Mouse (Mus musculus): ENCODE measurements around the gene Bspry.
"Not testable (repeated sequence)": the region's sequence is repeated elsewhere in the genome, so short reads cannot be mapped to it uniquely, and the experiment has no call there.

The Bspry gene

DNA sequence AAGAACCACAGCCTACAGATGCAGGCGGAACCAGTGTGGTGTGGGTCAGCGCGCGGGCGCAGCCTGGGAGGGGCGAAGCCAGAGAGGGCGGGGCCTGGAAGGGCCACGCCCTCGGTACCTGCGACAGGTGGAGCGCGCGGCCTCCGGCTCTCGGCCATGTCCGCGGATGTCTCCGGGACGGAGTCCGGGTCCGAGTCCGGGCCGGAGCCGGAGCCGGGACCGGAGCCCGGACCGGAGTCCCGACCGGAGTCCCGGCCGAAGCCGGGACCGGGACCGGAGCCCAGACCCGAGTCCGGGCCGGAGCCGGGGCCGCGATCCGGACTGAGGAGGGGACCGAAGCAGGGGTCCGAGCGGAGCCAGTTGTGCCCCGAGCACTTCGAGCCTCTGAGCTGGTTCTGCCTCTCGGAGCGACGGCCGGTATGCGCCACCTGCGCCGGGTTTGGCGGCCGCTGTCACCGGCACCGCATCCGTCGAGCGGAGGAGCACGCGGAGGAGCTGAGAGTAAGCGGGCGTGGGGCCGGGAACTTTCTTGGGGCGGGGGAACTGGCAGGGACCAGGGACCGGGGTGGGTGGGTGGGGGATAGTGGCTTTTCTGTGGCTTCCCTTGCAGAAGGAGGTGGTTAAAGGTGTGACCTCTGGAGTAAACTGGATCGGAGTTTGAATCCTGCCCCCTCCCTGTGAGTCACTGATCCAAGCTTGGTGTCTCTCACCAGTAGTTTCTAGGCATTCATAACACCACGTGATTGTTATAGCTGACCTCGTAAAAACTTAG lies at the start of gene Bspry:
Bspry (plus strand) TSS at position 117 of the 772 bp plus-strand sequence.
- peak; percentile 61 for DNase-seq (ENCODE audit: extremely low spot score)

DNA sequence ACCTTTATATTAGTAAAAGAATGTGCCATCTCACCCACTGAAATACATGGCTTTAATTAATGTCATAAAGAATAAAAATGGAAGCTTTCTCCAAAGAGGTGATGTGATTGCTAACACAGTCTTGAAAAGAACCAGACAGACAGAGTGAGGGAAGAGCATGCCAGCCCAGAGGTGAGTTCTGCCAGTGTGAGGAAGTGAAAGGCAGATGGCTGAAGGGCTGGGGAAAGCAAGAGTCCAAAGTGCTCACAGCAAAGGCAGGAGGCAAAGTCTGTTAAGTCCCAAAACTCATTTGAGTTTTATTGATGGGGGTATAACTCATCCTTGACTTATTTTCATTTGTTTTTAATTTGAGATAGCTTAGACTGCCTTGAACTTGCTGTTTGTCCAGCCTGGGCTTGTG lies 49.2 kb upstream of the Bspry start:
- DNase-seq (ENCODE audit: extremely low spot score): no peak

DNA sequence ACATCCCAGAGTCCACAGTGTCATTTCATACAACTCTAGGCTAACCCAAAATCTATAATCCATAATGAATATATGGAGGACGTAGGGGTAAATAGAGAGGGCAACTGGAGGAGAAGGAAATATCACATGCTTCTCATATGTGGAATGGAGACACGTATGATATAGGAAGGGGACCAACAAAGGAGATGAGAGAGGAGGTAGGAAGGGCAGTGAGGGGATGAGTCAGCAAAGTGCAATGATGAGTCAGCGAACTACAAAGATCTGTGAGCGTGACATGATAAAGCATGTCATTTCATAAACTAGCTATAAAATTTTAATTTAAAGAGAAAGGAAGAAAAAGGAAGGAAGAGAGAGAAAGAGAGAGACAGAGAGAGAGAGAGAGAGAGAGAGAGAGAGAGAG lies 48.3 kb upstream of the Bspry start:
- no peak for DNase-seq (ENCODE audit: extremely low spot score)

DNA sequence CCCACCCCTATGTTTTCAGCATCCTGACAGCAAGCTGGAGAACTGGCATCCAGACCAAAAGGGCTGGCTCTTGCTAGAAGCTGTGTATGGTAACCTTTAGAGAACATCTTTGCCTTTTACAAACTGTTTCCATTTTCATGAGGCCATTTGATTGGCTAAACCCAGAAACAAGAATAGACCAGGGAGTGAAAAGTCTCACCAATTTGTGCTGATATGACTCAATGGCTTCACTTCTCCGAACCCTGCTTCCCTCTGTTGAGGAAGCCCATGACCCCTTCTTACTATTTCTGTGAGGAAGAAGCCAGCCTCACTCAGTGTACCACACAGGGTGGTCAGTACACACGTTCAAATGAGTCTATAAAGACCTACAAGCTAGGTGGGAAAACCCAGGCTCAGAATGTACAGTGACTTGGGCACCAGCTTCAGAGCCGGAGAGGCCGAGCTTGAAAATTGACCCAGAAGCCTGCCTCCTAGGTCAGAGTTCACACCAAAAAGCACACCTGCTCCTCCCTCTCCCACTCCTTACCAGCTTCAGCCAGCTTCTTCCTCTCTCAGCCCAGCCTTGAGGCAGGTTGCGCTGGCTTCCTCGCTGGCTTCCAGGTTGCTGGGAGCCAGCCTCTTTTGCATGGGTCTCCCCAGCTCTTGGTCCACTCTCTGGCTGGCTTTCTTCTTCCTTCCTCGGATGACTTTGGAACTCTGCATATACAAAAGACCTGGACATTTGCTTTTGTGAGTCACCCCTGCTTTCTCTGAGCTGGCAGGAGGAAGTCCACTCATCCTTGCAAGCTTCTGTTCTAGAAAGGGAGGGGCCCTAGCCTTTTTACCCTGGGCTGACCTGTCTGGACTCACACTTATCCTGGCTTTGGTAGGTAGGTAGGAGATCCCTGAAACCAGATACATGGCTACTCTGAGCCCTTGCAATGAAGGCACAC lies 45.6 kb upstream of the Bspry start:
- no peak for DNase-seq (ENCODE audit: extremely low spot score)

DNA sequence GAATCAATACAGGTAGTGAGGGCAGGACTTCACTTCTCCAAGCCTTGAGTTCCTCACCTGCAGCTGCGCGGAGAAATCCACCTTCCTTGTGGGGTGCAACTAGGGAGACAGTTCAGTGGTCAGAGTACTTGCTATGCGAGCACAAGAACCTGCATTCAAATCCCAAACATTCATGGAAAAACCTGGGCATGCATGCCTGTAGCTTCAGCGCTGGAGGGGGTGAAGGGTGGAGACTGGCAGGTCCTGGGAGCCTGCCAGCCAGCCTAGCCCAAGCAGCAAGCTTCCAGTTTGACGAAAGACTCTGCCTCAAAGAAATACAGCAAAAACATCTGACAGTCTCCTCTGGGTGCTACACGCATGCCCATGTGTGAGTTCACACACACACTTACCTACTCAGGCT lies 44.8 kb upstream of the Bspry start, which contains the start of gene Rnf183:
Rnf183 (minus strand) TSS at position 172 of the 400 bp plus-strand sequence.
- no peak for DNase-seq (ENCODE audit: extremely low spot score)

DNA sequence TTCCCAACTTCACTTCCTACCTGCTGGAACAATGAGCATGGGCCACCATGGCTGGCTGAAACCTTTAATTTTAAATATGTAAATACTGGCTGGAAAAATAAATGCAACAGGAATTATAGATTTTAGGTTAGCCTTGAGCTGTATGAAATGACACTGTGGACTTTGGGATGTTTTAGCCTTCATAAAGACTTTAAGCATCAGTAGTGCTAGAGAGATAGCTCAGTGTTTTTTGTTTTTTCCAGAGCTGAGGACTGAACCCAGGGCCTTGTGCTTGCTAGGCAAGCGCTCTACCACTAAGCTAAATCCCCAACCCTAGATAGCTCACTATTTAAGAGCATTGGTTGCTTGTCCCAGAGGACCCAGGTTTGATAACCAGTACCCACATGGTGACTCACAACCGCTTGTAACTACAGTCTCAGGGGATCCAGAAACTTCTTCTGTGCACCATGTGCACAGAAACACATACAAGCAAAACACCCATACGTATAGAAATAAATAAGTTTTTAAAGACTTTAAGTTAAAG lies 42.5 kb upstream of the Bspry start:
- DNase-seq (ENCODE audit: extremely low spot score): no peak

DNA sequence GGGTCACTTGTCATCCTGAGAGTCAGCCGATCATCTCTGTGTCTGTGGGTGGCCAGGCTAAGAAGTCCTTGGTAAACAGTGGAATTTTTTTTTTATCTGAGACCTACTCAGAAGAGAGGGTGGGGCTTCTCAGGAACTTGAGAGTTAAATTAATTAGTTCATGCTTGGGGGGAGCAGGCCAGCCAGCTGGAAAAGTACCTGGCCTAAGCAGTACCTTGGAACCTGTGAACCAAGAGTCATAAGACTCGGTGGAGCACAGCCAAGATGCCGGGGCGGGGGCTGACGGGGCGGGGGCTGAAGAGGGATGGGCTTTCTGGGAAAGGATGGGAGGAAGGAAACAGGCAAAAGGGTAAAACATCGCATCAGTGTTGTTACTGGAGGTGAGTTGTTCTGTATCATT lies 42.0 kb upstream of the Bspry start:
- DNase-seq (ENCODE audit: extremely low spot score): no peak

DNA sequence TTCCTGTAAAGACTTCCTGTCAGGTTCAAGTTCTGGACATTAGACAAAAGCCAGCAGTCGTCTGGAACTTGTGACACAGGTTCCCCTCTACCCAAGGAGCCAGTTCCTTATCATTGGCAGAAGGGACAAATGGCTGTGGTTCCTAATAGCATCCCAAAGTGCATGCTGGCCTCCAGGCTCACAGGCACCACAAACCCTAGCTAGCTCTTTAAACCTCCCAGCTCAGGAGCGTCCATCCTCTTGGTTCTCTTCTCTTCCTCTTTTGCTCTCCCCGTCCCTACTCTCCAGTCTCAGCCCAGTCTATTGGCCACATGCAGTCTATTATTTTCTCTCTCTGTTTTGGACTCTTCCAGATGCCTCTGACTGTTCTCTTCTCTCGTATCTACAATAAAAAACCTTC lies 40.1 kb upstream of the Bspry start:
- no peak for DNase-seq (ENCODE audit: extremely low spot score)

DNA sequence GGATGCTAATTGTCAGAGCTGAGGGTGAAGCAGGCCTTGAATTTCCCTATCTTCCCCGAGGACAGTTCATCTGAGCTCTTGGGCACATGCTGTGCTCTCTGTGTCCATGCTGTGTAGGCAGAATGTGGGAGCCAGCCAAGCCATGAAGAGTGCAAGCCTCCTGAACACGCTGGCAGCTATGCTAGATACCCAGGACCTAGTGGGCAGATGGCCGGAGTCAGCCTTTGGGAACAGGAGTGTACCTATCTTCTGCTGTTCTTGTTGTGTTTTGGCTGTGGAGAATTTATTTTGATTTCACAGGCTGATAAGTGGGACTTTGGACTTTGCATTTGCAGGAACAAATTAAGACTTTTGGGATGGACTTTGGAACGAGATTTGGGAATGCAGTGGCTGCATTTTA lies 39.3 kb upstream of the Bspry start:
- DNase-seq (ENCODE audit: extremely low spot score): no peak

DNA sequence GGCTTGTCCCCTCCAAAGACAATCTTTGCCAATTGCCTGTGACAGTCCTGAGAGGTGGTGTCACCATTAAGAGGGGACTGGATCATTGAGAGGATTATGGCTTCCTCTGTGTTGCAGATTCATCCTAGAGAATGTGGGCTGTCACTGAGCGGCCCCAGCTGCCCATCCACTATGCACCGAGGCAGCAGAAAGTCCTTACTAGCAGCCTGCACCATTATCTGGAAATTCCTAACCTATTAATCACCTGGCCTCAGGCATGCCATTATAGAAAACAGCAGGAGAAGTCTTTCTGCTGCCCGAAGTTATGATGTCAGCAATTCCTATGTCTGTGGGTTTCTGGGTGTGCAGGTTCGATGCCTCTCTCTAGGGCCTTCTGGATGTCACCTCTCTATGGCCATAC lies 38.9 kb upstream of the Bspry start:
- no peak for DNase-seq (ENCODE audit: extremely low spot score)

DNA sequence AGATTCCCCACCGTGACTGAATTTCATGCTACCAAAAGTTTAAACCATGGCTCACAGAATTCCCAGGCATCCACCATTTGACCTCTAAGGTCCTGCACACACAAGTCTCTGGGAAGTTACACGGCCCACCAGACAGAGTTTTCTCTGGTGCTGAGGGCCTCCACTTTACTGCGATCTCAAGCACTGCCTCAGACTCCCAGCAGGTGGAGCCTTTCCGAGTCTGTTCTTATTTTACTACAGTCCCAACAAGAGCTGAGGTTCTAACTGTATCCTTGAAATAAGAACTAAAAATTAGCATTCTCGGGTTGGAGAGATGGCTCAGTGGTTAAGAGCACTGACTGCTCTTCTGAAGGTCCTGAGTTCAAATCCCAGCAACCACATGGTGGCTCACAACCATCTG lies 24.9 kb upstream of the Bspry start:
- DNase-seq (ENCODE audit: extremely low spot score): peak; percentile 20

DNA sequence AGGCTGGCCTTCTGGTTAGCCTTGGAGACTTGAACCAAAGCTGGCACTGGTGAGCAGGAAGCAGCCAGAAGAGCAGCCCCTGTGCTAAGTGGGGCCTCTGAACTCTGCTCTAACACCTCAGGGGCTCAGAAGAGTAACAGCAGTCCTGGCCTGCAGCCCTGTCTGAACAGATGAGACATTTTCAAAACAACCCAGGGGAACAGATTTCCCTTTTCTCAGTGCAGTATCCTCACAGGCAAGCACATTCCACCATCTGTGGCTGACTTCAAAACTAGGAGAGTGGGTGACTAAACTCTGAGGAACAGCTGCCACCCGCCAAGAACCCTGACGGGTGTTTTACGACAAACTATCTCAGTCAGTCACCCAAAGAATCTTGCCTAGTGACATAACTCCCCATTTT lies 20.8 kb upstream of the Bspry start:
- no peak for DNase-seq (ENCODE audit: extremely low spot score)

DNA sequence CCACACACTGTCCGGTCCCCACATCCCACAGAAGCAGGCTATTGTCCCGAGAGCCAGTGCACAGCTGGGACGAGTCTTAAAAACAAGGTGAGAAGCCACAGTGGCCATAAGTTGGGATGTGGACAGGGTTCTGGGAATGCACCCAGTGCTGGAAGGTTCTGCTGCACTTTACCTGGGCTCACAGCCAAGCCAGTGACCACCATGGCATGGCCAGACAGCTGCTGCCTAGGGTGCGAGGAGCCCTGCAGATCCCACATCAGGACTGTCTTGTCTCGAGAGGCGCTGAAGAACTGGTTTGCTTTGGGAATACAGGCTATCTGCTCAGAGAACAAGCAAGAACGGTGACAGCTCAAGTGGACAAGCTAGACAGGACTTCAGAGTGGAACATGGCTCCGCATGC lies 19.5 kb upstream of the Bspry start:
- DNase-seq (ENCODE audit: extremely low spot score): no peak

DNA sequence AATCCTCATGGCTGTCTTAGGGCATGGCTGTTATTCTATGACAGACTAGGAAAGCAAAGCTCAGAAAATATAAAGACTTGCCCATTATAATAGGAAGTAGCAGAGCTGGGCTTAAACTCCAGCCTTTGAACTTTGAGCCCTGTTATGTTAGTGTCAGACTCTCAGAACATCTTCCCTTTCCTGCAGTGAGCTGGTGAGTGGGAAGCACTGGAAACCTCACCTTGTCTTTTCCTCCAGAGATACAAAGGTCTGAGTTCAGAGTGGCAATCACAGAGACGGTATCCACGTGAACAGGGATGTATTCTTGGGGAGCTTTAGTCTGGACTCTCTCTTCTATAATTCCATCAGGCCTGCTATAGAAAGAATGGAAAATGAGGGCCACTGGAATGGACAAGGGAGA lies 16.7 kb upstream of the Bspry start:
- no peak for DNase-seq (ENCODE audit: extremely low spot score)

DNA sequence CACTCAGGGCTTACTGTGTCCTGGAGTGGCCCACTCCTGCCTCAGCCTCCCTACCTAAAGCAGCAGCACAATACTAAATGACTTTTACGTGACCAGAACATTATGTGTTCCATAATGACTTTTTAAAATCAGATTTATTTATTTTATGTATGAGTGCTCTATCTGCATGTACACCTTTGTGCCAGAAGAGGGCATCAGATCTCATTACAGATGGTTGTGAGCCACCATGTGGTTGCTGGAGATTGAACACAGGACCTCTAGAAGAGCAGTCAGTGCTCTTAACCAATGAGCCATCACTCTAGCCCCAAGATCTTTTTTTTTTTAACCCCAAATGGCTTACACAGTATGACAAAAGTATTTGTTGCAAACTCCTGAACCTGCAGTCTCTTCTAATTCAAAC lies 11.7 kb upstream of the Bspry start:
- DNase-seq (ENCODE audit: extremely low spot score): no peak

DNA sequence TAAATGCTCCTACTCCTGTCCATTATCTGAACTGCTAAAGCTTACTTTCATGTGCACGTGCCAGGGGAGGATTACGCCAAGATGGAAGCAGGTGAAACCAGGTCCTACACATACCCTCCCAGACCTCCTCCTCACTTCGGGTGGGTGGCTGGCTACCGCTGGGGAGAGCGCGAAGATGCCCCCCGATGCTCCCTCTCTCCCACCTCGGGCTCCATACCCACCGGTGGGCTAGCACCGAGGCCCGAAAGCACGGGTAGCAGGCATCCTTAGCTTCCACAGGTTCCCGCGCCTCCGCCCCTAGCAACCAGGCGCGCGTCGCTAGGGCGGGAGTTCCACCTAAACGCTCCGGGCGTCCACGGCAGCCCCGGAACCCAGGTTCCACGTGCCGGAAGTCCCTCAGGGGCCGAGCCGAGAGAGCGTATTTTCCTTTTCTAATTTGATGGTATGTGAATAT lies 9.2 kb upstream of the Bspry start, which contains the start of gene Wdr31:
Wdr31 (minus strand) TSS at position 299 of the 454 bp plus-strand sequence.
- peak; percentile 84 for DNase-seq (ENCODE audit: extremely low spot score)

DNA sequence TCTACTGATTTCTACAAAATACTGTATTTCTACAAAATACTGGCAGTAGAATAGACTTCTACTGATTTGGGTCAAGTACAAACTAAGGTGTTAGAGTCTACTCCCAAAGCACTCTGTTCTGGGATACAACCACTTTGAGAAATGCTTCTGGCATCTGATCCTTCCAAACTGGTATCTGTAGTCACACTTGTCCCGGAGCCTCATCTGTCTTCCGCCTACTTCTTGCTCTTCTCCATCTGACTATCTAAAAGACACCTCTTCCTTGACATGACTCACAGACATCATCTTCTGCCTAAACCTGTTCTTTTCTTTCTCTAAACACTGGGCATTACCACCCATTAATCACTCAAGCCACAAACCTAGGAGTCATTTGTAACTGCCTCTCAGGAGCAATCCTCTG lies 7.8 kb upstream of the Bspry start:
- DNase-seq (ENCODE audit: extremely low spot score): no peak

DNA sequence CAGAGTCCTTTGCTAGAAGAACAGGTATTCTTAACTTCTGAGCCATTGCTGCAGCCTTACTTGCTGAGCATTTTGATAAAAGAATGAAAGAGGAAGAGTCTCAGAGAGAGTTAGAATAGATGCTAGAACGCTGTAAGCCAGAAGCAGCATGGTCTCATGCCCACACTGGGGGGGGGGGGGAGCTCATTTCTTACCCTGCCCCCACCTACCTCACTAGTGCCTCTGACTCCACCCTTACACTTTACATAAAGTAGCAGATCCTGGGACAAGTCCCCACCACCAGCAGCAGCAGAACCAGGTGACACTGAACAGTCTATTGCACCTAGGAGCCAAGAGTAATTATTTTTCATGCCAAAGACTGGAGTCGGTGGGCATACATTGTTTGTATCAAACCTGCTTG lies 4.7 kb upstream of the Bspry start:
- DNase-seq (ENCODE audit: extremely low spot score): no peak

DNA sequence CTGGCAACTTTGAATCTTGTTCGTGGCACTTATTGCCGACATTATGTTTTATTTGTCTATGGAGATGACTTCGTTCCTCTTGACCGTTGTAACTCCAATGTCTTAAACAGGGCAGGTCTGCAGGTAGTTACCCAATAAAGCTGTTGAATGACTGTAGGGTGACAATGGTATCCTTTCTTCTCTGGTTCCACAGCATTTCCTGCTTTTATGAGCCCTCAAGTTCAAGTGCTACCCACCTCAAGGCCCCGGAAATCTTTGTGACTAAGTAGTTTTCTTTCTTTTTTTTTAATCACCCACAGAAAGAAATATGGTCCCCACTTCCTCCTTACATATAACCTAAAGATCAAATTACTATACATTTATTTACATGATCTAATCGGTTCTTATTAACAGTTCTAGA lies 4.1 kb upstream of the Bspry start:
- DNase-seq (ENCODE audit: extremely low spot score): no peak

DNA sequence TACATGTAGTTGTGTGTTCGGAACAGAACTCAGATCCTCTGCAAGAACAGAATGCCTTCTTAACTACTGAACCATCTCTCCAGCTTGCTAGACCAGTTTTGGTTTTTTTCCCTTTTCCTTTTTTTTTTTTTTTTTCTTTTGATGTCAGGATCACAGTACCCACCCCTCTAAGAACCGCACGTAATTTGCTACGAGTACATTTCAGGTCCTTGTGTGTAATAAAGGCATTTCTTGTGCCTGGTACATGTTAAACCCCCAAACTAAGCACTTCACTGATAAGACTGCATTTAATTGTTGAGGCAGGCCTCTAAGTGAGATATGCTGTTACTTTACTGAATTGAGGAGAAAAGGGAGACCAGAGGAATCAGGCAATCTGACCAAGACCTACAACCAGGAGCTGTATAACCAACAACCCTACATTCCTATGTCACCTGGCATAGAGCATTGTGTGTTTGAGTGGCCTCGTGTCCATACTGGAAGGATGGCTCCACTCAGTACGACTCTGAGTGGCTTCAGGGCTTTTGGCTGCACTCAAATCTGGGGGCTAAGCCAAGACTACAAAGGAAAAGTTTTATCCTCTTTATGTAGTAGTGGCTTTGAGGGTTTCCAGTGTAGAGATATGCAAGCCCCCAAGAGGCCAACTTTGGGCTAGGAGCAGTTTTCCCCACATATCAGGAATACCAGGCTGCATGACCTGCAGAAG lies 2.2 kb upstream of the Bspry start:
- DNase-seq (ENCODE audit: extremely low spot score): no peak

DNA sequence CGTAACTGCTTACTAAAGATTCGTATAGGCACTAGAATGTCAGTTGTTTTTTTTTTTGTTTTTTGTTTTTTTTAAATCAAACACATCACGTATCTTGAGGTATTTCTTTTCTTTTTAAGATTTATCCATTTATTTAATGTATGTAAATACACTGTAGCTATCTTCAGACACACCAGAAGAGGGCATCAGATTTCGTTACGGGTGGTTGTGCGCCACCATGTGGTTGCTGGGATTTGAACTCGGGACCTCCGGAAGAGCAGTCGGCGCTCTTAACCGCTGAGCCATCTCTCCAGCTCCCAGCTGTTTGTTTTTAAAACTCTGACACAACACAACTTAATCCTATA lies 288 bp upstream of the Bspry start:
- not testable (repeated sequence) for DNase-seq (ENCODE audit: extremely low spot score)
